Mouse (Mus musculus): ENCODE results near the gene Nrp1.
A peak's percentile ranks its signal among the peaks of the same experiment; 100 is the strongest.

DNA sequence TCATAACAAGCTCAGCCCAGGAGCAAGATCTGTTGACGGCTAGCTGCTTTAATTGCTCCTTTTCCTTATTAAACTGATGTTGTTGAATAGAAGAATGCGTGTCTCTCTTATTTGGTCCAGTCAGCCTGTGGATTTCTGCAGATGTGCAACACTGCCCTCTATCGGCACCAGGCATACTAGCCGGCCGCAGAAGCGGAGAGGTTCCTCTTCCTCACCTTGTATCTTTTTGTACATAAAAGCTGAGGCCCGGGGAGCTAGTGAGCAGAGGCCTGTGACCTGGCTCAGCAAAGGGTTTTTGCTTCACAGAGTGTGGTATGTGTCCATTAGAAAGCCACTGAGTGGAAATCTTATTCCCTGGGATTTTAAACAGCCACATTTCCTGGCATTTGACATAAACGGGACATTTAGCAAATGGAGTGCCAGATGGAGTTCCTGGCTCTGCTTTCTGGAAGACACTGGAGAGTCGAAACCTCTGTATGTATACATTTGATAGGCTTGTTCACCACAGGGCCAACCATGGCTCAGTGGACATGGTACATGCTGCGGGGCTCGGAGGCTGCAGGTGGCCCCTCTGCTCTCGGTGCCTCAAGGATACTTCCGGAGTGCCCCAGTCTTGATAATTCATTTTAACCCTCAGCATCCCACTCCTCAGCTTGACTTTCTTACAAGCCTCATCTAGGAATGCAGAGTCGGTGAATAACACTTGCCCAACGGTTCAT is 193.2 kb downstream of the Nrp1 start:
- peak; percentile 74 to 91; a peak in 2 of 4 replicates for TF ChIP-seq CTCF (conservative IDR thresholded peaks at IDR 0.05 in 1 of 2, IDR thresholded peaks at IDR 0.05 in 1 of 2; ENCODE audit: low read depth in 2 of 2, low read length in 2 of 2)
- no peak for TF ChIP-seq ZC3H11A (IDR thresholded peaks at IDR 0.05; ENCODE audit: low read depth, low read length)
- TF ChIP-seq ZNF384 (IDR thresholded peaks at IDR 0.05; ENCODE audit: low read depth, low read length), result no peak
- TF ChIP-seq POLR2A (IDR thresholded peaks at IDR 0.05; ENCODE audit: low read depth, low read length), result no peak
- no peak for TF ChIP-seq MEF2A (IDR thresholded peaks at IDR 0.05; ENCODE audit: borderline replicate concordance, low read depth, low read length)
- TF ChIP-seq ETS1 (conservative IDR thresholded peaks at IDR 0.05; ENCODE audit: low read depth, low read length), result no peak
- TF ChIP-seq RCOR1 (conservative IDR thresholded peaks at IDR 0.05; ENCODE audit: low read depth, low read length), result no peak
- TF ChIP-seq EP300 (IDR thresholded peaks at IDR 0.05; ENCODE audit: low read length), result no peak
- no peak for TF ChIP-seq MAZ (IDR thresholded peaks at IDR 0.05; ENCODE audit: low read depth, low read length)
- TF ChIP-seq BHLHE40 (IDR thresholded peaks at IDR 0.05; ENCODE audit: low read depth, low read length), result no peak

All from CH12.LX (cell line).